Mouse (Mus musculus) heart, postnatal 0 days (tissue): Measurements from ENCODE around the gene Pde7b.

ENCODE experiments used
- CTCF ChIP-seq: IDR thresholded peaks from 2 replicates; pipeline ENCODE4 v1.5.1; 2016; ENCODE audit warnings: antibody characterized with exemption, control low read depth, low read depth
- EP300 ChIP-seq: IDR thresholded peaks from 2 replicates; pipeline ENCODE4 v1.6.1; 2016; ENCODE audit warnings: antibody characterized with exemption, low read depth

DNA sequence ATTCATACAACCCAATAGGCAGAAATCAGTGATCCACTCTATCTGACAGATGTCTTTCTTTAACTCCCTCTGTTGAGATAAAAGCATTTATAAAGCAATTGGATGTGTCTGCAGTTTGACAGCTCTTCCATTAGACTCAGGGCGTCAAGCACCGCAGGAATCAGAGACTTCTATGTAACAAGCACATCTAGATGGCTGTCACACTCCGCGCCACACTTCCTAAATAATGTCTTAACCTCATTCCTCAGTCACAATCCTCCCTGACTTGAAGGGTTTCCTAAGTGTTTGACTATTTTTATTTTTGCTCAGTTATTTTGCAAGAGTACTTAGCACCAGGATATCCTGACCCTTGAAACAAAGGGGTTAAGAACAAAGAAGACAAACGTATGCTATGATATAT is 174.7 kb downstream of the Pde7b start:
- no peak for TF ChIP-seq CTCF
- no peak for TF ChIP-seq EP300
